Mouse (Mus musculus): ENCODE measurements around the gene Mllt6.
"Not testable (repeated sequence)": the region's sequence is repeated elsewhere in the genome, so short reads cannot be mapped to it uniquely, and the experiment has no call there.

The Mllt6 gene

GRCm38 (mm10) chr11:97697199-97697890 is 34.1 kb downstream of the Mllt6 start:
- no peak for DNase-seq

- peak; percentile 66 for DNase-seq
Measured at GRCm38 (mm10) chr11:97697891-97698529, 34.8 kb downstream of the Mllt6 start.

GRCm38 (mm10) chr11:97698741-97699611 is 35.8 kb downstream of the Mllt6 start:
- DNase-seq, result peak; percentile 82

- DNase-seq, result peak; percentile 96
Measured at GRCm38 (mm10) chr11:97699626-97700002, 36.4 kb downstream of the Mllt6 start.

- DNase-seq, result peak; percentile 88
Measured at GRCm38 (mm10) chr11:97700003-97700745, 37.0 kb downstream of the Mllt6 start, which contains the start of gene Pcgf2. Gene Pcgf2, minus strand, starts transcription at chr11:97700497.

- DNase-seq, result peak; percentile 56
Measured at GRCm38 (mm10) chr11:97700746-97701580, 37.7 kb downstream of the Mllt6 start.

- DNase-seq, result no peak
Measured at GRCm38 (mm10) chr11:97701581-97702392, 38.6 kb downstream of the Mllt6 start.

- peak; percentile 92 for DNase-seq
Measured at GRCm38 (mm10) chr11:97702393-97702745, 39.2 kb downstream of the Mllt6 start.

- DNase-seq, result peak; percentile 100
Measured at GRCm38 (mm10) chr11:97703039-97703826, 40.0 kb downstream of the Mllt6 start, which contains the start of gene Psmb3. Gene Psmb3, plus strand, starts transcription at chr11:97703399.

- DNase-seq, result not testable (repeated sequence)
Measured at GRCm38 (mm10) chr11:97710067-97710466, 46.9 kb downstream of the Mllt6 start.

GRCm38 (mm10) chr11:97711200-97711900 is 48.1 kb downstream of the Mllt6 start:
- no peak for DNase-seq

- no peak for DNase-seq
Measured at GRCm38 (mm10) chr11:97712286-97712685, 49.1 kb downstream of the Mllt6 start.

- no peak for DNase-seq
Measured at GRCm38 (mm10) chr11:97713896-97714295, 50.7 kb downstream of the Mllt6 start.

GRCm38 (mm10) chr11:97714356-97714755 is 51.1 kb downstream of the Mllt6 start:
- DNase-seq, result no peak

- no peak for DNase-seq
Measured at GRCm38 (mm10) chr11:97714784-97715760, 51.9 kb downstream of the Mllt6 start.

- DNase-seq, result no peak
Measured at GRCm38 (mm10) chr11:97716021-97716420, 52.8 kb downstream of the Mllt6 start.

- DNase-seq, result no peak
Measured at GRCm38 (mm10) chr11:97717369-97718280, 54.4 kb downstream of the Mllt6 start.

Data from retina, postnatal 1 day (tissue).